Mouse (Mus musculus) brain, embryonic 14.5 days (tissue): Measurements from ENCODE around the gene Adcyap1r1.

Source experiments
- CTCF ChIP-seq: fragments of 200-500 bp; IDR thresholded peaks from 2 replicates; pipeline ENCODE4 v1.5.1; 2012; ENCODE audit warnings: inconsistent platforms, mild to moderate bottlenecking, moderate library complexity, borderline replicate concordance; ENCODE audit not compliant: insufficient read depth, insufficient read length; ENCODE audit errors: extremely low read depth
- POLR2A ChIP-seq: fragments of 200-500 bp; IDR thresholded peaks from 2 replicates; pipeline ENCODE4 v1.6.1; 2012; ENCODE audit warnings: mild to moderate bottlenecking, inconsistent platforms, borderline replicate concordance; ENCODE audit not compliant: poor library complexity, insufficient read depth, insufficient read length, severe bottlenecking; ENCODE audit errors: extremely low read depth

DNA sequence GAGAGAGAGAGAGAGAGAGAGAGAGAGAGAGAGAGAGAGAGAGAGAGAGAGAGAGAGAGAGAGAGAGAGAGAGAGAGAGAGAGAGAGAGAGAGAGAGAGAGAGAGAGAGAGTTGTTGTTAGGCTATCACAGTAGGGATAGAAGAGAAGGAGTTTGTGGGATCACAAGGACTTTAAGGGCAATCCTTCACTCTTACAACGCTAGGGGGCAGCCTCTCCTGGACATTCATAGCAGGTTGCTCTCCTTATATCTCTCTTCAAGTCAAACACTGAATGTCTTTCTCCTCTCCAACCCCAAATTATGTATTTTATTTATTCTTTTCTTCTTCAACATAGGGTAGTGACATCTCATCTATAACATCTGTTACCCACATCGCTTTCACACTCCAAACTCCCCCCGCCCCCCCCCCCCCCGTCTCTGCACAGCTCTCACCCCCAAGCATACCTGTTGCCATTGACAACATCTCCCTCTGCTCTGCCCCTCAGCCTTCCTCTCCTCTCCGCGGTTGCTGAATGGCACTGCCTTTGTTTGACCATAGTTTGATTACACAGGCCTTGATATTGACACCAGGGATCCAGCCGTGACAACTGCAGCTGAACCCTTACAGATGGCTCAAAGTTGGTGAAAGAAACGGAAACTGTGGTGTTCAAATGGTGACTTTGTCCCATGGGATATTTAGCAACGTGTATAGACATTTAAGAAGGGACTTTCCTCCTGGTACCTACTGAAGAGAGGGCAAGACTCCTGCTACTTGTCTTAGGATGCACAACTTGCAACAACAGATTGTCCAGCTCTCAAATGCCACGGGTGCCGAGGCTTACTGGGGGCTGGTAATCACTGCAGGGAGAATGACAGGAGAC, 68.7 kb downstream of the Adcyap1r1 start:
- TF ChIP-seq CTCF (peak; percentile 74), POLR2A (no peak)
